Mouse (Mus musculus): ENCODE data around the gene Olfm1. TPM values are rescaled to one million over a fixed set of nuclear protein-coding genes. Genes with fewer than 3 reads are reported as not detected.

Olfm1 gene
- polyA plus RNA-seq, 1 experiment from 2014 or later, result 34.5 TPM

DNA sequence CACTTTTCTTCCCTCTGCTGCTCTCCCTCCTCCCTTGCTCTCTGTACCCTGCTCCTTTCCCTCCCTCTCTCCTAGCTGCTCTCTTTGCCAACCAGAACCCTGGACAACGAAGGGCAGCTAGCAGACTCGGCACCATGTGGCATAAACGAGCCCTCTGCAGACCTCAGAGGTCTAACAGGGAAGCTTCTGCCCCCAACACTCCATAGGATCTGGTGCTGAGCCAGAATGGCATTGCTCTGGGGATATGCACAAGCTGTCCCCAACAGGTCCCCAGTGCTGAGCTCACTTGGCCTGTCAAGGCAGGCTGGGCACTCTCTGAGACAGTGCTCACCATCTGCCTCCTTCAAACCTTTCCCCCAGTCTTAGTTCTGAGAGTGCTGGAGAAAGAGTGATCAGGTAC is 68.6 kb downstream of the Olfm1 start:
- Histone ChIP-seq H3K27me3 (no peaks in the 10 kb centered on the region), H3K27ac (replicated peaks) (no peak overlapping the region), H3K4me1 (no peaks in the 10 kb centered on the region), H3K9me3 (replicated peaks) (no peaks in the 10 kb centered on the region), H3K9ac (no peak overlapping the region), H3K4me2 (replicated peaks) (no peak overlapping the region), H3K36me3 (no peaks in the 10 kb centered on the region), H3K4me3 (replicated peaks) (no peak overlapping the region)
- 63% methylated on average over 3 of the region's 3 CpGs for WGBS
- ATAC-seq (ENCODE audit: insufficient number of reproducible peaks, low FRiP score, low TSS enrichment, low read depth), result no peak

DNA sequence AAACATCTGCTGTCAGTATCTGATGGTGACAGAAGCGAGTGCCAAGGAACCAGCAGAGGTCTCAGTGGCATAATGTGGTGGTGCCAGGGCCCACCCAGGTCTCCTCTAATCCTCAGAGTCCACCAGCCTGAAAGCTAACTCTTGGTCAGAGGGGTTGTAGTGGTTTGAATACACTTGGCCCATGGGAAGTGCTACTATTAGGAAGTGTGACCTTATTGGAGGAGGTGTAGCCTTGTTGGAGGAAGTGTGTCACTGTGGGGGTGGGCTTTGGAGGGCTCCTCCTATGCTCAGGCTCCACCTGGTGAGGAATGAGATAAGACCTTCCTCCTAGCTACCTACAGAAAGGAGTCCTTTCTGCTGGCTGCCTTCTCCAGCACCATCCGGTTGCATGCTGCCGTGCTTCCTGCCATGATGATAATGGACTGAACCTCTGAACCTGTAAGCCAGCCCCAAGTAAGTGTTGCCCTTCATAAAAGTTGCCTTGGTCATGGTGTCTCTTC is 75.0 kb downstream of the Olfm1 start:
- no peak for ATAC-seq (ENCODE audit: insufficient number of reproducible peaks, low FRiP score, low TSS enrichment, low read depth)
- Histone ChIP-seq H3K27me3 (no peaks in the 10 kb centered on the region), H3K36me3 (no peaks in the 10 kb centered on the region), H3K27ac (replicated peaks) (no peak overlapping the region), H3K4me3 (replicated peaks) (no peak overlapping the region), H3K4me1 (peaks cover 9% of the 10 kb centered on the region), H3K4me2 (replicated peaks) (no peak overlapping the region), H3K9me3 (replicated peaks) (no peaks in the 10 kb centered on the region), H3K9ac (no peak overlapping the region)
- WGBS, result 86% methylated on average over 3 of the region's 3 CpGs

GRCm38 (mm10) chr2:28270561-28270960 is 77.8 kb downstream of the Olfm1 start:
- Histone ChIP-seq H3K4me1 (peaks cover 9% of the 10 kb centered on the region), H3K27ac (replicated peaks) (no peak overlapping the region), H3K9ac (no peak overlapping the region), H3K9me3 (replicated peaks) (no peaks in the 10 kb centered on the region), H3K4me3 (replicated peaks) (no peak overlapping the region), H3K36me3 (no peaks in the 10 kb centered on the region), H3K4me2 (replicated peaks) (no peak overlapping the region), H3K27me3 (no peaks in the 10 kb centered on the region)
- ATAC-seq (ENCODE audit: insufficient number of reproducible peaks, low FRiP score, low TSS enrichment, low read depth), result no peak
- 22% methylated on average over 4 of the region's 4 CpGs for WGBS

DNA sequence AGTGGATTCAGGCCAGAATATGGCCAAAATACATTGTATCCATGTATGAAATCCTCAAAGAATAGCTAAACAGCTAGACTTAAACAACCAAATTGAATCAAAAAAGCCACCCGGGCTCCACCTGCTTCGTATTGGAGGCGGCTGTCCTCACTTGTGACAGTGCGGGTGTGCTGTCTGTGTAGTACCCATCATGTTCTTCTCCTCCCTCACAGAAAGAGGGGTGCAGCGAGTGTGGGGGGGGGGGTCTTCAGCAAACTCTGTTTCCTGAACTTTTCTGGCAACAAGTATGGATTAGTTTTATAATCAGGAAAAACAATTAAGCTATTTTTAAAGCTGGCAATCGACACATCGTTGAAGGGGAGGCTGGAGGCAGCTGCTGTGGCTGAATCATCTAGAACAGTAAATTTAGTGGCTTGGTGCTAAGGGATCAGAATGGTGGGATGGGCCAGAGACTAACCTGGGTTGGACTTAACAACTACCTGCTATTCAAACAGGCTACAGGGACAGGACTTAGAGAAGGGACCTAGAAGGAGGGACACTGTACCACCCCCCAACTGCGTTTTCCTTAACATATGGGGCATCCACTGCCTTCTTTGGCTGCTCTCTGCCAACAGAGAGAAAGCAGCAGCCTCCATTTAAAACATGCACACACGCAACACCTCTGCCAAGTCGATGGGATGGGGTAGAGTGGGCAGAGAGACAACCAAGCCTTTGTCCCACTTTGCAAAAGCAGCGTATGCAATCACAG is 79.6 kb downstream of the Olfm1 start:
- 67% methylated on average over 11 of the region's 11 CpGs for WGBS
- Histone ChIP-seq H3K4me2 (replicated peaks) (no peak overlapping the region), H3K27me3 (no peaks in the 10 kb centered on the region), H3K4me1 (peaks cover 9% of the 10 kb centered on the region), H3K9ac (no peak overlapping the region), H3K27ac (replicated peaks) (no peak overlapping the region), H3K36me3 (no peaks in the 10 kb centered on the region), H3K4me3 (replicated peaks) (no peak overlapping the region), H3K9me3 (replicated peaks) (no peaks in the 10 kb centered on the region)
- no peak for ATAC-seq (ENCODE audit: insufficient number of reproducible peaks, low FRiP score, low TSS enrichment, low read depth)

DNA sequence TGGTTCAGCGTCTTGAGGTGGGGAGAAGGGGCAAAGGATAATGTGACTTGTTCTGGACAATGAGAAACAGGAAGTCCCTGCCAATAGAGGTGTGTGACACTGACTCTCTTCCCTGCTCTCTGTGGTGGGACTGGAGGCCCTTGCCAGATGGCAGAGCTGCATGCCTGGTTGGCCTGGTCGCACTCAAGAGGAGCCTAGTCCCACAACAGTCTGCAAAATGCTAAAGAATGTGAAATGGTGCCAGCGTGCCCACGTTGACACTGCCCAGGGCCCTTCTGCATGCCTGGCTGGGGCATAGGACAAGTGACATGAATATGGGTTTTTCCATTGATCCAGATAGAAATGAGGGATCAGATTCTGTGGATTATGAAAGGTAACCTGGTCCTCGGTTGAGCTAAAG is 81.2 kb downstream of the Olfm1 start:
- no peak overlapping the region for H3K27ac ChIP-seq (replicated peaks)
- no peak overlapping the region for H3K4me3 ChIP-seq (replicated peaks)
- 78% methylated on average over 5 of the region's 5 CpGs for WGBS
- no peaks in the 10 kb centered on the region for H3K27me3 ChIP-seq
- no peak overlapping the region for H3K4me2 ChIP-seq (replicated peaks)
- H3K9ac ChIP-seq, result no peak overlapping the region
- no peaks in the 10 kb centered on the region for H3K36me3 ChIP-seq
- no peak for ATAC-seq (ENCODE audit: insufficient number of reproducible peaks, low FRiP score, low TSS enrichment, low read depth)
- peaks cover 23% of the 10 kb centered on the region for H3K4me1 ChIP-seq
- H3K9me3 ChIP-seq (replicated peaks), result no peaks in the 10 kb centered on the region

DNA sequence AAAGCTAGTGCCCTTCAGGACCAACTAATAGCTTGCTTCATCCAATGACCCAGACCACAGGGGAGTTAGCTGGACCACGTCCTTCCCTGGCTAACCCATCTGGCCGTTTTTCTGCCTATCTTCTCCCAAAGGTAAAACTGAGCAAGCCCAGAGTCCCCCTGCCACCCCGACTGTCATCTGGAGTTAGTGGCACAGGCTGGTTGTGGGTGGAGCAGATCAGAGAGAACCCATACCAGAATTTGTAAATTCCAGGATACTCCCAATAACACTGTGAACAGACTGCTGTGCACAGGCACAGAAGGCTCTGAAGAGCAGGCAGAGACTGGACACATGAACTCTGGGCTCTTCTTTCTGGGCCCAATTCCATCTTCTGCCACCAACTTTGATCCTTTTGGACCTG is 82.6 kb downstream of the Olfm1 start:
- no peak for ATAC-seq (ENCODE audit: insufficient number of reproducible peaks, low FRiP score, low TSS enrichment, low read depth)
- Histone ChIP-seq H3K9me3 (replicated peaks) (no peaks in the 10 kb centered on the region), H3K4me2 (replicated peaks) (no peak overlapping the region)

DNA sequence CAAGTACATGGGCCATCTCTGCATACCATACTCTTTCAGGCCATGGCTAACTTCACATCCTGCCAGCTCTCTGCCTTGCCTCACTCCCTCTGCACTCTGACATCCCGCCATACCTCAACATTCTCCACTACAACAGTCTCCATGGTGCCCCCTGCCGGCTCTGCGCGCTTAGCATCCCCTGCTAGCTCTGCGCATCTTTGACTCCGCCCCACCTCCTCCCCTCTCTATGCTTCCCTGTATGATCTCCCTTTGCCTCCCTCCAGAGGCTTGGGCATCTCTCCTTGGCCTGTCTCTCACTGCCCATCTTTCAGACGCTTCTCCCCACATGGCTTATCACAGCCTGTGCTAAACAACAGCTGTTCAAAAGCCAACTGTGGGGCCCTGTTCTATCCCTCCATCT is 85.4 kb downstream of the Olfm1 start:
- H3K4me3 ChIP-seq (replicated peaks), result no peak overlapping the region
- H3K4me2 ChIP-seq (replicated peaks), result no peak overlapping the region
- H3K9ac ChIP-seq, result no peak overlapping the region
- H3K4me1 ChIP-seq, result peaks cover 18% of the 10 kb centered on the region
- no peaks in the 10 kb centered on the region for H3K9me3 ChIP-seq (replicated peaks)
- 0 out of 2 replicates have a peak, but pooled peaks have one; percentile 47 for ATAC-seq (ENCODE audit: insufficient number of reproducible peaks, low FRiP score, low TSS enrichment, low read depth)
- no peaks in the 10 kb centered on the region for H3K27me3 ChIP-seq
- H3K27ac ChIP-seq (replicated peaks), result peak overlapping the region; percentile 39; the same call in 1 of the 2 replicates
- WGBS, result 10% methylated on average over 7 of the region's 7 CpGs
- H3K36me3 ChIP-seq, result no peaks in the 10 kb centered on the region

More for the DNA sequence above, 82.6 kb downstream of the Olfm1 start:
- Histone ChIP-seq H3K27ac (replicated peaks) (no peak overlapping the region), H3K36me3 (no peaks in the 10 kb centered on the region), H3K4me3 (replicated peaks) (no peak overlapping the region), H3K27me3 (no peaks in the 10 kb centered on the region), H3K9ac (no peak overlapping the region), H3K4me1 (peaks cover 25% of the 10 kb centered on the region)
- WGBS, result 62% methylated on average over 3 of the region's 3 CpGs

DNA sequence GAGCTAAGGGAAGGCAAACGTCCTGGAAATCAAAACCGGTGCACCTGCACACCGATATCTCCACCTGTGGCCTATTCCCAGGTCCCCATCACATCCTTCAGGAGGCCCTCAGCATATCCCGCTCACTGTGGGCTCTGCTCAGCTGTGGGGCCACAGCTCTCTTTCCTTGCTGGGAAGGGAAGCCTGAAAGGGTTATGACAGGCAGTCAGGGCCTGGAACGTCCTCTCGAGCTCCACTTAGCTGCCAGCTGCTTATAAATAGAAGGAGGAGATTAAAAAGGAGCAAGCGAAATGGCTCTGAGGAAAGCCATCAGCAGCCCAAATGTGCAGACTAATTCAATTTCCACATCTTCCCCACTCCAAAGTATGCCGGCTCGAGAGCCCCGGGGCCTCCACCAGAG is 86.1 kb downstream of the Olfm1 start:
- no peak for ATAC-seq (ENCODE audit: insufficient number of reproducible peaks, low FRiP score, low TSS enrichment, low read depth)
- H3K9ac ChIP-seq, result no peak overlapping the region
- no peaks in the 10 kb centered on the region for H3K36me3 ChIP-seq
- no peaks in the 10 kb centered on the region for H3K9me3 ChIP-seq (replicated peaks)
- 48% methylated on average over 10 of the region's 10 CpGs for WGBS
- peaks cover 18% of the 10 kb centered on the region for H3K4me1 ChIP-seq
- no peaks in the 10 kb centered on the region for H3K27me3 ChIP-seq
- peak overlapping the region; percentile 39; the same call in 1 of the 2 replicates for H3K27ac ChIP-seq (replicated peaks)
- H3K4me3 ChIP-seq (replicated peaks), result no peak overlapping the region
- H3K4me2 ChIP-seq (replicated peaks), result no peak overlapping the region

Other genes starting within 250 kb of the Olfm1 start
- 0.28 and 0.47 TPM in 2 replicates for gene Fcnb, start 108.1 kb upstream of the Olfm1 start, polyA plus RNA-seq (2015; fragmentation: Nextera tagmentation; extraction: Ambion mirVana)

Measured in embryonic facial prominence, embryonic 15.5 days (tissue).